Mouse (Mus musculus): ENCODE measurements around the gene Utp4.

The Utp4 gene

GRCm38 (mm10) chr8:106937081-106937800 is 43.8 kb downstream of the Utp4 start:
- no peak for DNase-seq (ENCODE audit: low spot score in 2 of 2)

- no peak for DNase-seq (ENCODE audit: low spot score in 2 of 2)
Measured at GRCm38 (mm10) chr8:106941806-106942205, 48.4 kb downstream of the Utp4 start.

DNA sequence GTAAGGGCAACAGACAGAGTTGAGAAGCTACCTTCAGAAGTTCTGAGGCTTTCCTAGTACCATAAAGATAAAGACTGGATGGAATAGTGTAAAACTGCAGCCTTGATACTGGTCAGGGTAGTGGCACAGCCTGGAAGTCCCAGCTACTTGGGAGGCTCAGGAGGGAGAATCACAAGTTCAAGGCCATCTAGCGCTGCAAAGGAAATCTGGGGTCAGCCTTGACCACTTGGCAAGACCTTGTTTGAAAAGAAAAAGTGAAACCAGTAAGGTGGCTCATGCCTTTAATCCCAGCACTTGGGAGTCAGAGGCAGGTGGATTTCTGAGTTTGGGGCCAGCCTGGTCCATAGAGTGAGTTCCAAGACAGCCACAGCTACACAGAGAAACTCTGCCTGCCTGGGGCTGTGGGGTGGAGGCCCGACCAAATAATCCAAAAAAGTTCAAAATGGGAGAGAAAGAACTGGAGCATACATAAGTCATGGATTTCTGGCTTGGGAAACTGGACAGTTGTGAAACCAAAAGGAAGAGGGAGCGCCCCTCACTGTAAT is 50.5 kb downstream of the Utp4 start:
- DNase-seq (ENCODE audit: low spot score in 2 of 2) = no peak

DNA sequence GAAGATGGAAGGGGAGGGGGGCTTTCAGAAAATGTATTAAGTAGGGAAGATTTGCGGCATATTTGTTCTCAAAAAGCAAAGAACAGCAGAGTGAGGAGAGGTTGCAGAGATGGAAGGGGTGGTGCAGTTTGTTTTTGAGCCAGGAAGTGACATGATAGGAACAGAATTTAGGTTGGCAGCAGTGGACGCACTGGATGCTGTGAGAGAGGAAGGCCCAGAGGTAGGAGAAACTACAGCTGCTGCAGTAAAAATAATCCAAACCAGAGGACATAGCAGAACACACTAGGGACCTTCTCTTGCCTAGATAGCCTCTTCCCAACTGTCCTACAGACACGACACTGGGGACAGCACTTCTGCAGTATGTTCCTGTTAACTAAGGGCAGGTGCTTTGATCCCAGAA is 51.3 kb downstream of the Utp4 start:
- DNase-seq (ENCODE audit: low spot score in 2 of 2) = no peak

DNA sequence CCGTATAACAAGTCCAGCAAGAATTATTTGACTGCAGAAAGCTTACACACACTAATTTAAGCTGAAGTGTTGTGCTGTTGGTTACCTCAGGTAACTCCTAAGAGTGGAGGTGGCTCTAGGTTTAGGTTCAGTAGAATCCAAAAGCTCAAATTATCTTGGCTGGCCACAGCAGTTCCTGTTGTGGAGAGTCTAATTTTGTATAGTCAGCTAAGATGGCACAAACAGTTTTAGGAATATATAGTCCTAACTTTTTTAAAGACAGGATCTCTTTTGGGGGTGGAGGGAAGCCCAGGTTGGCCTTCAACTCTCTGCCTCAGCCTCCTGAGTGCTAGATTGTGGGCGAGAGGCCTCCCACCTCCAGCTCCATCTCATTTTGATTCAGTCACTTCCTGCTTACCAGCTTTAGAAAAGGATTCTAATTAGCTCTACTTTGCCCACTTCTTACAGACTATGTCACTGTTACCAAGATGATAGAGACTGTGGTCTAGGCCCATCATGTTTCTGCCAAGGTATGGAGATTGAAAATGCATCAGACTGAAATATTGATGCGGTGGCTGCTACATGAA is 55.3 kb downstream of the Utp4 start:
- no peak for DNase-seq (ENCODE audit: low spot score in 2 of 2)

- DNase-seq (ENCODE audit: low spot score in 2 of 2) = no peak
Measured at GRCm38 (mm10) chr8:106951707-106952106, 58.3 kb downstream of the Utp4 start.

DNA sequence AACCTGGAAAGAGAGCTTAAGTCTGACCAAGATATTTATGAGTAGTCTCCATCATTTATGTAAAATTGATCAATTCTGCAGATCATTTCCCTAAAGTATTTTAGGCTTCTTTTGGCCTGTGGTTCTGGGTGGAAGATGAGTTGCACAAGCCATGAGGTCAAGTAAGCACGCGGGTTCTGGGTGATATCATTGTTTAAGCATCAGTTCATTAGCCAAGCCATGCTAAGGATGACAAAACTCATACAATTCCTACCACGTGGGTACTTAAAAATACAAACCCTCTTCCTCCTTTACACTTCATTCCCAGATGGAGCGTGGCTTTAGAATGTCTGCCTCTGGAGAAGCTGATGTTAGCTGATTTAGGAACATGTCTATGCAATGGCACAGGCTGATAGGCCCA is 60.1 kb downstream of the Utp4 start:
- no peak for DNase-seq (ENCODE audit: low spot score in 2 of 2)

GRCm38 (mm10) chr8:106957086-106957485 is 63.6 kb downstream of the Utp4 start:
- no peak for DNase-seq (ENCODE audit: low spot score in 2 of 2)

DNA sequence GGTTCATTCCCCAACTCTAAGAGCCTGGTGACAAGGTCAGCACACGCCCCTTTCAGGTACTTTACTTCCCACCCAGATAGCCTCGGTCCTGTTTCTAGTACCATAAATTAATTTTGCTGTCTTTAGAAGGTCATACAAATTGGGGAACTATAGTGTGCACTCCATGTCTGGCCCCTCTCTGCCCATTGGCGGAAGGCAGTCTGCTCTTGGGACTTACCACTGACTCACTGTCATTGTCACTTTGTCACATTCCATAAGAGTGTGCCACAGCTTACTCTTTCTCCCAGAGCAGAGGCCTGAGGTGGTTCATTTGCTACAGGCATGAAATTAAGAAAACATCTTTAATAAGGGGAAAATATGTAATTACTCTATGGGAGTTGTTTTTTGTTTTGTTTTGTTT is 64.8 kb downstream of the Utp4 start:
- no peak for DNase-seq (ENCODE audit: low spot score in 2 of 2)

- DNase-seq (ENCODE audit: low spot score in 2 of 2) = no peak
Measured at GRCm38 (mm10) chr8:106959626-106960025, 66.2 kb downstream of the Utp4 start.

GRCm38 (mm10) chr8:106962322-106962721 is 68.9 kb downstream of the Utp4 start:
- no peak for DNase-seq (ENCODE audit: low spot score in 2 of 2)

DNA sequence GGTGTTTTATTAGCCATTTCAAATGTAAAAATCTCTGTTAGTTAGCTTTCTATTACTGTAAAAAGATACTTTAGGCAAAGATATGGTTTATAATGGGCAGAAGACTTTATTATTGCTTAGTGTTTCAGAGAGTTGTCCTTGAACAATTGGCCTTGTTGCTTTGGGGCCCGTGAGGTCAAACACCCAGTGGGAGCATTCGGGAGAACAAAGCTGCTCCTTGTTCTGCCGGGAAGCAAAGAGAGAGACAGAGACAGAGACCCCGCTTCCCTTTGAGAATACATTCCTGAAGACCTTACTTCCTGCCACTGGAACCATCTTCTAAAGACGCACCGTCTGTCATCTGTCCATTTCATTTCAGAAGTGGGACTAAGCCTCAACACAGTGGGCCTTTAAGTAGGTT is 69.9 kb downstream of the Utp4 start:
- DNase-seq (ENCODE audit: low spot score in 2 of 2) = no peak

DNA sequence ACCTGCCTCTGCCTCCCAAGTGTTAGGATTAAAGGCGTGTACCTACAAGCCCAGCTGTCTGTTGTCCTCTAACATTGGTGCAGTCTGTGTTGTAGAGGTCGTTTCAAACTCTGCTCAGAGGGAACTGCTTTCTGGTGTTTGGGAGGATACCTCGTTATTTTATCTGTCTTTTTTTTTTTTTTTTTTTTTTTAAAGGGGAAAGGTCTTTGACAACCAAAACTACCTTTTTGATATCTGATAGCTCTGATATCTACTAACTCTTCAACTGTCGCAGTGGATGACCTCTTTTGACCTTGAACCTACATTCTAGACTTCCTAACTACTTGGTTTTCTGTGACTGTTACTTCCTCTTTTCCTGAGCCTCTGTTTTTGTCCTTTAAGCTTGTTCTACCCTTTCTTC is 71.1 kb downstream of the Utp4 start:
- DNase-seq (ENCODE audit: low spot score in 2 of 2) = no peak

DNA sequence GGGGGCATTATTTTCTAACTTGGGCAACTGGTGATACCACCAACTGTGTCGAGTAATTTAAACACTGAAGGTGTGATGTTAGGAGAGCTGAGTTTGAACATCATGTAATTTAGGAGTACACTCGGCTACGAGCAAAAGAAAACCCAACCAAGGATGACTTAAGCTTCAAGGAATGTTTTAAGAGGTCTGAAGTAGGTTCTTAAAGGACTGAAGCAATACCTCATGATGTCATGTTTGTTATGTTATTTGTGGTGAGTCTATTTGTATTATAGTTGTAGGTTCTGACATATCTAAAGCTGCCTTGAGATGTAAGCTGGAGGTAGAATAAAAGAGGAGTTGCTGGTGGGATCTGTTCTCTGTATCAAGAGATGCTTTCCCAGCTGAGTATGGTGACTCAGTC is 76.5 kb downstream of the Utp4 start:
- DNase-seq (ENCODE audit: low spot score in 2 of 2) = no peak

- DNase-seq (ENCODE audit: low spot score in 2 of 2) = no peak
Measured at GRCm38 (mm10) chr8:106971916-106972315, 78.5 kb downstream of the Utp4 start.
